Mouse (Mus musculus): ENCODE measurements around the gene Ptpre.
"Not testable (repeated sequence)": the region's sequence is repeated elsewhere in the genome, so short reads cannot be mapped to it uniquely, and the experiment has no call there.

Gene Ptpre

GRCm38 (mm10) chr7:135697021-135697740, 159.9 kb downstream of the Ptpre start:
- in situ Hi-C loops (cut with MboI; ENCODE audit: low pct_unique_long_range_greater_than_20kb in 1 of 2, low sequenced_read_pairs in 2 of 2, unreplicated experiment in 1 of 2): not testable (repeated sequence)

- in situ Hi-C loops (cut with MboI; ENCODE audit: low pct_unique_long_range_greater_than_20kb in 1 of 2, low sequenced_read_pairs in 2 of 2, unreplicated experiment in 1 of 2): no loop called here
Measured at GRCm38 (mm10) chr7:135698362-135698761, 161.1 kb downstream of the Ptpre start.

- in situ Hi-C loops (cut with MboI; ENCODE audit: low pct_unique_long_range_greater_than_20kb in 1 of 2, low sequenced_read_pairs in 2 of 2, unreplicated experiment in 1 of 2): not testable (repeated sequence)
Measured at GRCm38 (mm10) chr7:135699351-135699750, 162.1 kb downstream of the Ptpre start.

GRCm38 (mm10) chr7:135703600-135704148, 166.4 kb downstream of the Ptpre start:
- in situ Hi-C loops (cut with MboI; ENCODE audit: low pct_unique_long_range_greater_than_20kb in 1 of 2, low sequenced_read_pairs in 2 of 2, unreplicated experiment in 1 of 2): no loop called here

- in situ Hi-C loops (cut with MboI; ENCODE audit: low pct_unique_long_range_greater_than_20kb in 1 of 2, low sequenced_read_pairs in 2 of 2, unreplicated experiment in 1 of 2): no loop called here
Measured at GRCm38 (mm10) chr7:135704251-135704650, 167.0 kb downstream of the Ptpre start.

- in situ Hi-C loops (cut with MboI; ENCODE audit: low pct_unique_long_range_greater_than_20kb in 1 of 2, low sequenced_read_pairs in 2 of 2, unreplicated experiment in 1 of 2): no loop called here
Measured at GRCm38 (mm10) chr7:135705083-135705482, 167.8 kb downstream of the Ptpre start.

- in situ Hi-C loops (cut with MboI; ENCODE audit: low pct_unique_long_range_greater_than_20kb in 1 of 2, low sequenced_read_pairs in 2 of 2, unreplicated experiment in 1 of 2): no loop called here
Measured at GRCm38 (mm10) chr7:135705753-135706152, 168.5 kb downstream of the Ptpre start.

- in situ Hi-C loops (cut with MboI; ENCODE audit: low pct_unique_long_range_greater_than_20kb in 1 of 2, low sequenced_read_pairs in 2 of 2, unreplicated experiment in 1 of 2): no loop called here
Measured at GRCm38 (mm10) chr7:135710702-135711101, 173.4 kb downstream of the Ptpre start.

- in situ Hi-C loops (cut with MboI; ENCODE audit: low pct_unique_long_range_greater_than_20kb in 1 of 2, low sequenced_read_pairs in 2 of 2, unreplicated experiment in 1 of 2): no loop called here
Measured at GRCm38 (mm10) chr7:135712534-135712933, 175.3 kb downstream of the Ptpre start.

- in situ Hi-C loops (cut with MboI; ENCODE audit: low pct_unique_long_range_greater_than_20kb in 1 of 2, low sequenced_read_pairs in 2 of 2, unreplicated experiment in 1 of 2): no loop called here
Measured at GRCm38 (mm10) chr7:135713326-135713725, 176.0 kb downstream of the Ptpre start.

GRCm38 (mm10) chr7:135715166-135715565, 177.9 kb downstream of the Ptpre start:
- in situ Hi-C loops (cut with MboI; ENCODE audit: low pct_unique_long_range_greater_than_20kb in 1 of 2, low sequenced_read_pairs in 2 of 2, unreplicated experiment in 1 of 2): no loop called here

GRCm38 (mm10) chr7:135715642-135716444, 178.6 kb downstream of the Ptpre start, which contains the start of gene Mki67:
Gene Mki67, minus strand, starts transcription at chr7:135716361.
- in situ Hi-C loops (cut with MboI; ENCODE audit: low pct_unique_long_range_greater_than_20kb in 1 of 2, low sequenced_read_pairs in 2 of 2, unreplicated experiment in 1 of 2): no loop called here

GRCm38 (mm10) chr7:135716445-135716877, 179.2 kb downstream of the Ptpre start:
- in situ Hi-C loops (cut with MboI; ENCODE audit: low pct_unique_long_range_greater_than_20kb in 1 of 2, low sequenced_read_pairs in 2 of 2, unreplicated experiment in 1 of 2): no loop called here

GRCm38 (mm10) chr7:135716968-135717557, 179.8 kb downstream of the Ptpre start:
- in situ Hi-C loops (cut with MboI; ENCODE audit: low pct_unique_long_range_greater_than_20kb in 1 of 2, low sequenced_read_pairs in 2 of 2, unreplicated experiment in 1 of 2): no loop called here

GRCm38 (mm10) chr7:135721436-135721992, 184.2 kb downstream of the Ptpre start:
- in situ Hi-C loops (cut with MboI; ENCODE audit: low pct_unique_long_range_greater_than_20kb in 1 of 2, low sequenced_read_pairs in 2 of 2, unreplicated experiment in 1 of 2): no loop called here

GRCm38 (mm10) chr7:135722011-135722838, 184.9 kb downstream of the Ptpre start:
- in situ Hi-C loops (cut with MboI; ENCODE audit: low pct_unique_long_range_greater_than_20kb in 1 of 2, low sequenced_read_pairs in 2 of 2, unreplicated experiment in 1 of 2): no loop called here

GRCm38 (mm10) chr7:135723672-135724341, 186.5 kb downstream of the Ptpre start:
- in situ Hi-C loops (cut with MboI; ENCODE audit: low pct_unique_long_range_greater_than_20kb in 1 of 2, low sequenced_read_pairs in 2 of 2, unreplicated experiment in 1 of 2): no loop called here
